Mouse (Mus musculus): ENCODE results near the gene C1qtnf9. TPM values are rescaled to one million over a fixed set of nuclear protein-coding genes. Genes with fewer than 3 reads are reported as not detected.

The C1qtnf9 gene
- polyA plus RNA-seq, 1 experiment from 2014 or later = 0.23 TPM

DNA sequence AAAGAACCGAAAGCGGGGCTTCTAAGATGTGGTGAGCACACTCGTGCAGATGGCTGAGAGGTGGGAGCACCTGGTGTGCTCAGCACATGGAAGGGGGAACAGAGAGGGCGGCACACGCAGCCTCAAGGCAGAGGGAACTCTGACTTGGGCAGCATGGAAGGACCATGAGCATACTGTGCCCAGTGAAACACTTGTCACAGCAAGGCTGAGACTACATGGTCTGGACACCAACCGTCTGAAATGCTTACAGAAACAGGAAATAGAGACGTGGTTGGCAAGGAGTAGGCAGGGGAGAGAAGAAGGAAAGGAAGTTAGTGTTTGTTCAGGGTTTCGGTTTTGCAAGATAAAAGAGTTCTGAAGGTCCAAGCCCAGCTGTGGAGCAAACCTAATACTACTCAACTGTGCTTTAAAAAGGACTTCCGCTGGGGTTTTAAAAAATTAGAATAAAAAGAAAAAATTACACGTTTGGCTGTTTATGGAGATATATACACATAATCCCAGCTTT lies 29.4 kb upstream of the C1qtnf9 start:
- no peak overlapping the region for H3K9ac ChIP-seq
- H3K27me3 ChIP-seq = no peaks in the 10 kb centered on the region
- H3K27ac ChIP-seq = peak overlapping the region; percentile 37; the same call in 1 of the 2 replicates
- 70% methylated on average over 10 of the region's 10 CpGs for WGBS
- ATAC-seq (ENCODE audit: low FRiP score) = no peak
- peaks cover 76% of the 10 kb centered on the region for H3K4me1 ChIP-seq
- H3K4me3 ChIP-seq (replicated peaks) = no peak overlapping the region
- H3K4me2 ChIP-seq = no peak overlapping the region
- H3K36me3 ChIP-seq (replicated peaks) = peaks cover 14% of the 10 kb centered on the region
- H3K9me3 ChIP-seq = no peaks in the 10 kb centered on the region

DNA sequence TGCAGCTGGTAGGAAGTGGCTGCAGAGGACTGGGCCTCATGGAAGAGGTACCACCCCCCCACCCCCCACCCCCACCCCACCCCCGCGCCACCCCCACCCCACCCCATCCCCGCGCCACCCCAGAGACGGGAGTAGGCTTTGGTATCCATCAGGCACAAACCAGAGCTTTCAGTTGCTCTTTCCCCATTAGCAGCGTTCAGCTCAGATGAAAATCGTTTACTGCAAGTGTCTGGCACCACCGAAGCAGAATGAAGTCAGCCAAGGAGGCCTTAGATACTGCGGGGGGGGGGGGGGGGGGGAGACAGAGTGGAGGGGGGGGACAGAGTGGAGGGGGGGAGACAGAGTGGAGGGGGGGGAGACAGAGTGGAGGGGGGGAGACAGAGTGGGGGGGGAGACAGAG lies 28.8 kb upstream of the C1qtnf9 start:
- no CpG with 5 or more reads among the region's 9 CpGs for WGBS
- H3K4me3 ChIP-seq (replicated peaks) = no peak overlapping the region
- H3K9me3 ChIP-seq = no peaks in the 10 kb centered on the region
- no peaks in the 10 kb centered on the region for H3K27me3 ChIP-seq
- H3K9ac ChIP-seq = no peak overlapping the region
- peak overlapping the region; percentile 70 for H3K27ac ChIP-seq
- H3K4me1 ChIP-seq = peaks cover 69% of the 10 kb centered on the region
- peak; percentile 17; the same call in 1 of the 2 replicates for ATAC-seq (ENCODE audit: low FRiP score)
- peaks cover 14% of the 10 kb centered on the region for H3K36me3 ChIP-seq (replicated peaks)
- no peak overlapping the region for H3K4me2 ChIP-seq

DNA sequence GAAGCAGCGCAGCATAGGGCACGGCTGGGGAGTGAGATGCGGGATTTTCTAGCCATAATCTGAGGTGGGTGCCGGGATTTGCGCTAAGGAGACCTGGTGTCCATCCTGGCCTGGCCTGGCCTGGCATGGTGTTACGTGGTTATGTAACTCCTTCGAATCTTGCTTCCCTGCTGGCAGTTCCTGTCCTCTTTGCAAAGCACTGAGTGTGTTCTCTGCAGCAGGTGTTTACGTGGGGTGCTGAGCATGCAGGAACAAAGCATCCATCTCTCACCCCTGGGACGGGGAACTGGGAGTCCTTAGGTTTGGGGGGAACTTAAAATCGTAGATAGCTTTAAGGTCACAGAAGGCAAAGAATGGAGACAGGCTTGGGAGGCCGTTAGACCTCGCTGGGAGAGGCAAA lies 28.3 kb upstream of the C1qtnf9 start:
- peaks cover 14% of the 10 kb centered on the region for H3K36me3 ChIP-seq (replicated peaks)
- H3K4me3 ChIP-seq (replicated peaks) = no peak overlapping the region
- WGBS = 78% methylated on average over 12 of the region's 12 CpGs
- H3K27me3 ChIP-seq = no peaks in the 10 kb centered on the region
- no peaks in the 10 kb centered on the region for H3K9me3 ChIP-seq
- ATAC-seq (ENCODE audit: low FRiP score) = no peak
- peak overlapping the region; percentile 70 for H3K27ac ChIP-seq
- H3K4me1 ChIP-seq = peaks cover 66% of the 10 kb centered on the region
- H3K4me2 ChIP-seq = no peak overlapping the region
- no peak overlapping the region for H3K9ac ChIP-seq

DNA sequence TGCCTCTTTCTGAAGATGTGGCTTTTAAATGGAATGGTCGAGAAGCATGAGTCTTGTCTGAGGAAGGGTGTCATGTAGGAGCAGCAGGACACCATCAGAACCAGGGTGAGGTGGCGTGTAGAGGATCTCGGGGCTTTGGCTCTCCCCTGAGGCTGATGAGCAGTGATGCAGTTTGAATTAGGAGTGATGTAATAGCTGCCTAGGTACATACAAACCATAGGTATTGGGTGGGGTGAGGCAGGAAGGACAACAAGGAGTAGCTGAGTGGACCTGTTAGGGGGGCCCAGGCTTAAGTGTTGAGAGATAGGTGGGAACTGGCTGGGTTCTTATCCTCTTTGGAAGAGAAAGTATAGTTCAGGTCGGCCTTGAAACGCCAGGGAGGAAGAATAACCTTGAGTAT lies 27.4 kb upstream of the C1qtnf9 start:
- Histone ChIP-seq H3K4me1 (peaks cover 58% of the 10 kb centered on the region), H3K27ac (peak overlapping the region; percentile 61)
- 91% methylated on average over 5 of the region's 5 CpGs for WGBS

DNA sequence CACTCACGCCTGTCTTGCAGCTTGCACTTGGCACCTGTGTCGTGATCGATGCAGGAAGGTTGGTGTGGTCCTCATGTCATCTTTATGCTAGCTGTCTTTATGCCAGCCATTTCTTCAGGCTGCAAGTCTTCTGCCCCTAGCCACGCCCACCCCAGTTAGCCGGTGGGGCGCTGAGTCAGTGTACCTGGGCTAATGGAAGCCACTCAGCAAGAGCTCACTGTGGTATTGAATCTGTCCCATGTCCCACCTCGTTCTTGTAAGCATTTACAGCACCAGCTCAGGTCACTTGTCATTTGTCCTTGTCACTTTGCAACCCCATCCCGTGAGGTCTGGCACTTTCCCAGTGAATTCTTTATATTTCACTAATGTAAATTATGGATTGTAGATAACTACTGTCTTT lies 26.9 kb upstream of the C1qtnf9 start:
- H3K27me3 ChIP-seq = no peaks in the 10 kb centered on the region
- H3K9ac ChIP-seq = no peak overlapping the region
- H3K4me1 ChIP-seq = peaks cover 52% of the 10 kb centered on the region
- no peak overlapping the region for H3K4me2 ChIP-seq
- no peak overlapping the region for H3K4me3 ChIP-seq (replicated peaks)
- peak overlapping the region; percentile 61 for H3K27ac ChIP-seq
- 86% methylated on average over 8 of the region's 8 CpGs for WGBS
- ATAC-seq (ENCODE audit: low FRiP score) = no peak
- peaks cover 27% of the 10 kb centered on the region for H3K36me3 ChIP-seq (replicated peaks)
- no peaks in the 10 kb centered on the region for H3K9me3 ChIP-seq

More for the DNA sequence above, 27.4 kb upstream of the C1qtnf9 start:
- Histone ChIP-seq H3K9ac (no peak overlapping the region), H3K27me3 (no peaks in the 10 kb centered on the region), H3K9me3 (no peaks in the 10 kb centered on the region), H3K36me3 (replicated peaks) (peaks cover 22% of the 10 kb centered on the region), H3K4me2 (no peak overlapping the region), H3K4me3 (replicated peaks) (no peak overlapping the region)
- no peak for ATAC-seq (ENCODE audit: low FRiP score)

DNA sequence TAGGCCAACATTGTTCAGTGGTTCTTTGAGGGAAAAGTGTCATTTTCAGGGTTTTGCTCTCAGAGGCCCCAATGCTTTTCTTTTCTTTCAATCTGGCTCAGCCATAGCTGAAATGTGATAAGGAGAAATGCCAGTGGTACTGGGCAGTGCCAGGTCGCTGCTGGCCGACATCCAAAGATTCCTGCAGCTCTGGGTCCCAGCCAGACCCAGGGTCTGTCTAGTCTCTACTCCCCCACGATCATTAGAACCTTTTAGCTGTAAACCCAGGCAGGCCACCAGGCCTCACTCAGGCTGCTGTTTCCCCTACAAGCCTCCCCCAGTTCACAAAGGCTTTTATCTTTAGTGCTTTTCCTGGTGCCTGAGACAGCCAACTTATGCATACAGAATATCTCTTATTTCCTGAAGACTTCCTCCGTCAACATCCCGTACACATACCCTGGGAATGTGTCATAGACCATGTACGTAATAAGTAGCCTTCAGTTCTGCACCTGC lies 26.4 kb upstream of the C1qtnf9 start:
- peaks cover 32% of the 10 kb centered on the region for H3K36me3 ChIP-seq (replicated peaks)
- H3K27ac ChIP-seq = peak overlapping the region; percentile 61
- H3K4me2 ChIP-seq = no peak overlapping the region
- no peak overlapping the region for H3K9ac ChIP-seq
- ATAC-seq (ENCODE audit: low FRiP score) = no peak
- no peaks in the 10 kb centered on the region for H3K27me3 ChIP-seq
- H3K4me3 ChIP-seq (replicated peaks) = no peak overlapping the region
- H3K4me1 ChIP-seq = peaks cover 47% of the 10 kb centered on the region
- no peaks in the 10 kb centered on the region for H3K9me3 ChIP-seq
- WGBS = 78% methylated on average over 6 of the region's 6 CpGs

DNA sequence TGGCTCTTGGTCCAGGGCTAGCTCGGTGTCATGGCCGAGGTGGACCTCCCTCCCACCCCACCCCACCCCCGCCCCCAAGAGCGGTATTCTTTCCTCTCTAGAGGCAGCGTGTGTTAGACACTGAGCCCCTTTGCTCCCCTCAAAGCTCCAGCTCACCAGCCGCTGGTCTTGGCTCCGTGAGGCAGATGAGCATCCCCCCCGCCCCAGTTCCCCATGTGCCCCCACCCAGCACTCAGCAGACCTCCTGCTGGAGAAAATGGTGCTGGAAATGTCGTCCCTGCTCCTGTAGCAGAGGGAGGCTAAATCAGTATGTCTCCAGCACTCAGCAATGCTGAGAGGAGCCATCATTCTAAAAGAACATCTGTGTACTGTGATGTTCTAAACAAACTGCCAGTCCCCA lies 24.3 kb upstream of the C1qtnf9 start:
- Histone ChIP-seq H3K9ac (no peak overlapping the region), H3K4me1 (peaks cover 29% of the 10 kb centered on the region), H3K36me3 (replicated peaks) (peaks cover 53% of the 10 kb centered on the region), H3K4me3 (replicated peaks) (no peak overlapping the region), H3K27me3 (no peaks in the 10 kb centered on the region), H3K4me2 (no peak overlapping the region), H3K27ac (no peak overlapping the region), H3K9me3 (no peaks in the 10 kb centered on the region)
- ATAC-seq (ENCODE audit: low FRiP score) = no peak
- 74% methylated on average over 9 of the region's 9 CpGs for WGBS

DNA sequence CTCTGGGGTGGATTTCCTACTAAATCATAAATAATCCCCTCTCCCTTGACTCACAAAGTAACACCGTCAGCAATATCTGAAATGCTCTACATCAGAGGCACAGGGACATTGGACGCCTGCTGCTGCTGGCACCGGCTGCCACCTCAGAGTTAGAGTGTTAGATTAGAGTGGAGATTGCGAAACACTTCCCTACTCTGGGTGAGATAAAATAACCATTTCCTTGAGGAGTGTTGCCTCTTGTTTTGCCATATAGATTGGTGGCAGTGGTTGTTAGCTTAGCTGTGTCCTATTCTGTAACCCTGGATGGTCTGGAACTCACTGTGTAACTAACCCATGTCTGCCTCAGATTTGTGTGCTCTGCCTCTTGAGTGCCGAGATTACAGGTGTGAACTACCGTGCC lies 22.7 kb upstream of the C1qtnf9 start:
- H3K4me1 ChIP-seq = peaks cover 15% of the 10 kb centered on the region; the same call in 1 of the 2 replicates
- no peak overlapping the region for H3K4me3 ChIP-seq (replicated peaks)
- H3K9ac ChIP-seq = no peak overlapping the region
- H3K27me3 ChIP-seq = no peaks in the 10 kb centered on the region
- no peaks in the 10 kb centered on the region for H3K9me3 ChIP-seq
- no peak overlapping the region for H3K4me2 ChIP-seq
- whole genome bisulfite sequencing = 92% methylated on average over 6 of the region's 6 CpGs
- H3K36me3 ChIP-seq (replicated peaks) = peaks cover 68% of the 10 kb centered on the region
- no peak overlapping the region for H3K27ac ChIP-seq
- no peak for ATAC-seq (ENCODE audit: low FRiP score)

DNA sequence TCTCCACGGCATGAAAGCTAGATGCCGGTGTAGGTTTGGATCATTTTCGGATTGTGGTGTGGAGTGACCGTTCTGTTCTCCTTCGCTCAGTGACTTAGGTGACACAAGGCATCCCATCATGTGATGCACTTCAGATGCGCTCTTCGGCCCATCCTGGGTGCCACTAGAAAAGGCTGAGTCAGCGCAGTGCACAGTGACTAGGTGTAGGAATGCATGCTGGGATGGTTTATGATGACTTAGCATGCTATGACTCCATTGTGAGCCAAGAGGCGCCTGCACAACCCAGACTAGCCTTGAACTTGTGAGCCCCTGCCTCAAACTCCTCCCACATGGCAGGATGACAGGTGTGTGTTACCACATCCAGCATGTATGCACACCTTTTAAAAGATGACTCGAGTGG lies 21.8 kb upstream of the C1qtnf9 start:
- Histone ChIP-seq H3K36me3 (replicated peaks) (peaks cover 77% of the 10 kb centered on the region), H3K27ac (no peak overlapping the region), H3K9me3 (no peaks in the 10 kb centered on the region), H3K4me1 (peaks cover 6% of the 10 kb centered on the region; the same call in 1 of the 2 replicates), H3K9ac (no peak overlapping the region), H3K4me2 (no peak overlapping the region), H3K4me3 (replicated peaks) (no peak overlapping the region), H3K27me3 (no peaks in the 10 kb centered on the region)
- no peak for ATAC-seq (ENCODE audit: low FRiP score)
- 93% methylated on average over 10 of the region's 10 CpGs for WGBS

DNA sequence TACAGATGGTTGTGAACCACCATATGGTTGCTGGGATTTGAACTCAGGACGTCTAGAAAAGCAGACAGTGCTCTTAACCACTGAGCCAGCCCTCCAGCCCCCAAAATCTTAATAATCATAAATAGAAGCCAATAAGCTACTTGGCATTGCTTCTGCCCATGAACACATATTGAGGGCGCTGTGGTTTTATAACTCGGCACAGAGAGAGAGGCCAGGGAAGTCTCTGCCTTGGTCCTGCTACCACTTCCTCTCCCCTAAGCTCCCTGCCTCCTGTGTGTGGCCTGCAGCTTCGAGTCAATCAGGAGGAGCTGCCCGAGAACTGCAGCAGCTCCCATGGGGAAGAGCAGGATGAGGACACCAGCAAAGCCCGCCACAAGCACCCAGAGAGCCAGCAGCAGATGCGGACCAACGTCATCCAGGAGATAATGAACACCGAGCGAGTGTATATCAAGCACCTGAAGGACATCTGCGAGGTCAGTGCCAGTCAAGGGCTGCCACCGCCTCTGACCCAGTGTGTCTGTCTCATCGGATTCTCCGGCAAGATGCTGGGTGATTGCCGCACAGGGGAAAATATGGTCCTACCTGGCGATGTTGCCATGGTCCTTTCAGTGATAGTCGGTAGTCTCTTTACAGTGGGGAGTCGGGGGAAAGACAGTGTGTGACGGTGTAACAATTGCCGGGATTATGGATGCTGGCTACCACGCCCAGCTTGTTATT lies 20.6 kb upstream of the C1qtnf9 start:
- Histone ChIP-seq H3K36me3 (replicated peaks) (peaks cover 77% of the 10 kb centered on the region), H3K9ac (no peak overlapping the region), H3K9me3 (no peaks in the 10 kb centered on the region), H3K4me2 (no peak overlapping the region), H3K4me3 (replicated peaks) (no peak overlapping the region), H3K27me3 (no peaks in the 10 kb centered on the region), H3K4me1 (no peaks in the 10 kb centered on the region), H3K27ac (no peak overlapping the region)
- WGBS = 93% methylated on average over 21 of the region's 21 CpGs
- ATAC-seq (ENCODE audit: low FRiP score) = no peak

DNA sequence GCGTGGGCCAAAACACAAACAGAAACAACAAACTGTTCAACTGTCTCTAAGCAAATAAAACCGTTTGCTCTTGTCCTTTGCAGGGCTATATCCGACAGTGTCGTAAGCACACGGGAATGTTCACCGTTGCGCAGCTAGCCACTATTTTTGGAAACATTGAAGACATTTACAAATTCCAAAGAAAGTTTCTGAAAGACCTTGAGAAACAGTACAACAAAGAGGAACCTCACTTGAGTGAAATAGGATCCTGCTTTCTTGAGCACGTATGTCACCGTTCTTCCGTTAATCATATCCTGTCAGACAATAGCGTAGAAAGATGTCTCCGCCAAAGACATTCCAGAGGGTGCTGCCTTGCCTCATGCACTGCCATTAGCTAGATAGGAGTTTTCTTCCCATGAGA lies 18.1 kb upstream of the C1qtnf9 start:
- peaks cover 84% of the 10 kb centered on the region for H3K36me3 ChIP-seq (replicated peaks)
- no peak overlapping the region for H3K27ac ChIP-seq
- no peak overlapping the region for H3K4me2 ChIP-seq
- WGBS = 92% methylated on average over 12 of the region's 12 CpGs
- no peak for ATAC-seq (ENCODE audit: low FRiP score)
- H3K27me3 ChIP-seq = no peaks in the 10 kb centered on the region
- peaks cover 10% of the 10 kb centered on the region; the same call in 1 of the 2 replicates for H3K4me1 ChIP-seq
- H3K9ac ChIP-seq = no peak overlapping the region
- no peak overlapping the region for H3K4me3 ChIP-seq (replicated peaks)
- no peaks in the 10 kb centered on the region for H3K9me3 ChIP-seq

DNA sequence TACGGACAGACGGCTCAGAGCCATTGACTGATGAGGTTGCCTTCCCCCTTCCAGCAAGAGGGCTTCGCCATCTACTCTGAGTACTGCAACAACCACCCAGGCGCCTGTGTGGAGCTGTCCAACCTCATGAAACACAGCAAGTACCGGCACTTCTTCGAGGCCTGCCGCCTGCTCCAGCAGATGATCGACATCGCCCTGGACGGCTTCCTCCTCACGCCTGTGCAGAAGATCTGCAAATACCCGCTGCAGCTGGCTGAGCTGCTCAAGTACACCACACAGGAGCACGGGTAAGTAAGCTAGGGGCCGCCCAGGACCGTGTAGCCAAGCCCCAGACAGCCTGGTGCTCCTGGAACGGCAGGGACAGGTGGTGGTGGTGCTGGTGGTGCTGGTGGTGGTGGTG lies 16.4 kb upstream of the C1qtnf9 start:
- Histone ChIP-seq H3K27me3 (no peaks in the 10 kb centered on the region), H3K4me2 (no peak overlapping the region), H3K9me3 (no peaks in the 10 kb centered on the region), H3K9ac (no peak overlapping the region), H3K4me3 (replicated peaks) (no peak overlapping the region), H3K27ac (0 out of 2 replicates have a peak overlapping the region, but pooled peaks have one; percentile 46), H3K36me3 (replicated peaks) (peaks cover 84% of the 10 kb centered on the region), H3K4me1 (peaks cover 10% of the 10 kb centered on the region; the same call in 1 of the 2 replicates)
- WGBS = 94% methylated on average over 16 of the region's 16 CpGs
- no peak for ATAC-seq (ENCODE audit: low FRiP score)
